Mouse (Mus musculus): ENCODE data around the gene Nek7. TPM values are rescaled to one million over a fixed set of nuclear protein-coding genes. Genes with fewer than 3 reads are reported as not detected.

The Nek7 gene
- total and polyA plus RNA-seq, 2 experiments from 2014 or later, result 19.7 to 24.0 TPM

- Histone ChIP-seq H3K9ac (replicated peaks; ENCODE audit: low read length, poor library complexity, severe bottlenecking) (no peak overlapping the region), H3K36me3 (ENCODE audit: insufficient read depth, low read length) (no peaks in the 10 kb centered on the region), H3K4me2 (ENCODE audit: low read depth, low read length, poor library complexity, severe bottlenecking) (no peak overlapping the region), H3K9me3 (ENCODE audit: low read length) (no peaks in the 10 kb centered on the region), H3K4me3 (ENCODE audit: low read depth, low read length) (no peak overlapping the region), H3K27me3 (ENCODE audit: insufficient read depth, low read length) (no peaks in the 10 kb centered on the region), H3K27ac (ENCODE audit: low read depth, low read length) (no peak overlapping the region), H3K4me1 (ENCODE audit: insufficient read depth, low read length) (no peaks in the 10 kb centered on the region)
- DNase-seq (ENCODE audit: low spot score), result no peak
- ATAC-seq (ENCODE audit: low FRiP score), result no peak
- TF ChIP-seq CTCF (IDR thresholded peaks at IDR 0.05), result peak; percentile 46
Observed at GRCm38 (mm10) chr1:138637850-138638249, 17.9 kb upstream of the Nek7 start.

GRCm38 (mm10) chr1:138634561-138634960 is 14.6 kb upstream of the Nek7 start:
- Histone ChIP-seq H3K4me1 (ENCODE audit: insufficient read depth, low read length) (no peaks in the 10 kb centered on the region), H3K9me3 (ENCODE audit: low read length) (no peaks in the 10 kb centered on the region), H3K4me2 (ENCODE audit: low read depth, low read length, poor library complexity, severe bottlenecking) (no peak overlapping the region), H3K9ac (replicated peaks; ENCODE audit: low read length, poor library complexity, severe bottlenecking) (no peak overlapping the region), H3K27me3 (ENCODE audit: insufficient read depth, low read length) (no peaks in the 10 kb centered on the region), H3K4me3 (ENCODE audit: low read depth, low read length) (no peak overlapping the region), H3K27ac (ENCODE audit: low read depth, low read length) (no peak overlapping the region), H3K36me3 (ENCODE audit: insufficient read depth, low read length) (no peaks in the 10 kb centered on the region)
- 90% methylated on average over 1 of the region's 1 CpGs for WGBS
- DNase-seq (ENCODE audit: low spot score) (no peak), ATAC-seq (ENCODE audit: low FRiP score) (no peak)
- no peak for TF ChIP-seq CTCF (IDR thresholded peaks at IDR 0.05)

GRCm38 (mm10) chr1:138628919-138629318 is 9.0 kb upstream of the Nek7 start:
- no peak overlapping the region for H3K4me2 ChIP-seq (ENCODE audit: low read depth, low read length, poor library complexity, severe bottlenecking)
- ATAC-seq (ENCODE audit: low FRiP score) (no peak), DNase-seq (ENCODE audit: low spot score) (no peak)
- WGBS, result 93% methylated on average over 4 of the region's 4 CpGs
- H3K4me1 ChIP-seq (ENCODE audit: insufficient read depth, low read length), result no peaks in the 10 kb centered on the region
- no peak overlapping the region for H3K4me3 ChIP-seq (ENCODE audit: low read depth, low read length)
- H3K27me3 ChIP-seq (ENCODE audit: insufficient read depth, low read length), result no peaks in the 10 kb centered on the region
- no peak for TF ChIP-seq CTCF (IDR thresholded peaks at IDR 0.05)
- no peak overlapping the region for H3K9ac ChIP-seq (replicated peaks; ENCODE audit: low read length, poor library complexity, severe bottlenecking)
- no peaks in the 10 kb centered on the region for H3K9me3 ChIP-seq (ENCODE audit: low read length)
- no peak overlapping the region for H3K27ac ChIP-seq (ENCODE audit: low read depth, low read length)
- no peaks in the 10 kb centered on the region for H3K36me3 ChIP-seq (ENCODE audit: insufficient read depth, low read length)

GRCm38 (mm10) chr1:138628486-138628885 is 8.5 kb upstream of the Nek7 start:
- WGBS, result 85% methylated on average over 3 of the region's 3 CpGs
- TF ChIP-seq CTCF (IDR thresholded peaks at IDR 0.05), result no peak
- no peak for ATAC-seq (ENCODE audit: low FRiP score)

GRCm38 (mm10) chr1:138627804-138628203 is 7.9 kb upstream of the Nek7 start:
- WGBS, result 86% methylated on average over 3 of the region's 3 CpGs
- H3K36me3 ChIP-seq (ENCODE audit: insufficient read depth, low read length), result no peaks in the 10 kb centered on the region
- no peaks in the 10 kb centered on the region for H3K27me3 ChIP-seq (ENCODE audit: insufficient read depth, low read length)
- H3K4me2 ChIP-seq (ENCODE audit: low read depth, low read length, poor library complexity, severe bottlenecking), result no peak overlapping the region
- no peaks in the 10 kb centered on the region for H3K9me3 ChIP-seq (ENCODE audit: low read length)
- no peak for DNase-seq (ENCODE audit: low spot score)
- no peak overlapping the region for H3K4me3 ChIP-seq (ENCODE audit: low read depth, low read length)
- no peak for ATAC-seq (ENCODE audit: low FRiP score)
- TF ChIP-seq CTCF (IDR thresholded peaks at IDR 0.05), result no peak
- no peak overlapping the region for H3K9ac ChIP-seq (replicated peaks; ENCODE audit: low read length, poor library complexity, severe bottlenecking)
- H3K27ac ChIP-seq (ENCODE audit: low read depth, low read length), result no peak overlapping the region
- H3K4me1 ChIP-seq (ENCODE audit: insufficient read depth, low read length), result no peaks in the 10 kb centered on the region

More at GRCm38 (mm10) chr1:138628486-138628885, 8.5 kb upstream of the Nek7 start:
- H3K4me1 ChIP-seq (ENCODE audit: insufficient read depth, low read length), result no peaks in the 10 kb centered on the region
- H3K4me2 ChIP-seq (ENCODE audit: low read depth, low read length, poor library complexity, severe bottlenecking), result no peak overlapping the region
- H3K9me3 ChIP-seq (ENCODE audit: low read length), result no peaks in the 10 kb centered on the region
- no peak overlapping the region for H3K4me3 ChIP-seq (ENCODE audit: low read depth, low read length)
- H3K36me3 ChIP-seq (ENCODE audit: insufficient read depth, low read length), result no peaks in the 10 kb centered on the region
- no peak overlapping the region for H3K9ac ChIP-seq (replicated peaks; ENCODE audit: low read length, poor library complexity, severe bottlenecking)
- H3K27ac ChIP-seq (ENCODE audit: low read depth, low read length), result no peak overlapping the region
- no peaks in the 10 kb centered on the region for H3K27me3 ChIP-seq (ENCODE audit: insufficient read depth, low read length)
- no peak for DNase-seq (ENCODE audit: low spot score)

GRCm38 (mm10) chr1:138626288-138626687 is 6.3 kb upstream of the Nek7 start:
- Histone ChIP-seq H3K27me3 (ENCODE audit: insufficient read depth, low read length) (no peaks in the 10 kb centered on the region), H3K4me2 (ENCODE audit: low read depth, low read length, poor library complexity, severe bottlenecking) (no peak overlapping the region), H3K4me3 (ENCODE audit: low read depth, low read length) (no peak overlapping the region), H3K4me1 (ENCODE audit: insufficient read depth, low read length) (no peaks in the 10 kb centered on the region), H3K36me3 (ENCODE audit: insufficient read depth, low read length) (no peaks in the 10 kb centered on the region), H3K9ac (replicated peaks; ENCODE audit: low read length, poor library complexity, severe bottlenecking) (no peak overlapping the region), H3K9me3 (ENCODE audit: low read length) (no peaks in the 10 kb centered on the region), H3K27ac (ENCODE audit: low read depth, low read length) (no peak overlapping the region)
- no peak for ATAC-seq (ENCODE audit: low FRiP score)
- no peak for DNase-seq (ENCODE audit: low spot score)
- TF ChIP-seq CTCF (IDR thresholded peaks at IDR 0.05), result no peak
- WGBS, result 77% methylated on average over 3 of the region's 3 CpGs

Data from midbrain, postnatal 0 days (tissue).